Mouse (Mus musculus): ENCODE measurements around the gene Zmynd12. TPM values are rescaled to one million over a fixed set of nuclear protein-coding genes. Genes with fewer than 3 reads are reported as not detected.
A peak's percentile ranks its signal among the peaks of the same experiment; 100 is the strongest.

The Zmynd12 gene
- polyA plus RNA-seq, 1 experiment from 2014 or later = 0.14 TPM

DNA sequence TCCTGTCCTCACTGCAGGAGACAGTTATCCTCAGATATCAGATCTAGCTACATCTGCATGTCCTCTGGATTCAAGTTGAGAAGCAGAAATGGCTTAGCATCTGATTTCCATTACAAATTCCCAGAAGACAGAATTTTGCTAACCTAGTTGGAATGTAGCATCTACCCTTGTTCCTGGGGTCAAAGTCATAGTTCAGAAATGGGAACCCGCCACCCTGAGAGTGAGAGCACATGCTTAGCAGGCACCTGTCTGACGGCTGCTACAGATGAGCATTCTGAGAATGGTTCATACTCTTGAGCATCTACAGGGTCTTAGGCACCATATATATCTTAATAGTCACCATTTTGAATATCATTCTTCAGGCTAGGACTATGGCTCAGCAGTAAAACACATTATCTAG lies 15.3 kb downstream of the Zmynd12 start:
- Histone ChIP-seq H3K4me2 (ENCODE audit: low read length) (no peak overlapping the region), H3K9me3 (ENCODE audit: control insufficient read depth, low read length) (no peaks in the 10 kb centered on the region), H3K4me3 (replicated peaks; ENCODE audit: low read length) (no peak overlapping the region), H3K9ac (replicated peaks; ENCODE audit: low read depth, low read length) (no peak overlapping the region), H3K4me1 (replicated peaks; ENCODE audit: control insufficient read depth, insufficient read depth, low read length) (no peaks in the 10 kb centered on the region), H3K27me3 (replicated peaks; ENCODE audit: control insufficient read depth, insufficient read depth, low read length) (0 out of 2 replicates have a peak, but pooled peaks cover 2% of the 10 kb centered on the region), H3K36me3 (ENCODE audit: control insufficient read depth, insufficient read depth) (no peaks in the 10 kb centered on the region), H3K27ac (ENCODE audit: low read length) (no peak overlapping the region)
- WGBS = 92% methylated on average over 2 of the region's 2 CpGs
- no peak for ATAC-seq

DNA sequence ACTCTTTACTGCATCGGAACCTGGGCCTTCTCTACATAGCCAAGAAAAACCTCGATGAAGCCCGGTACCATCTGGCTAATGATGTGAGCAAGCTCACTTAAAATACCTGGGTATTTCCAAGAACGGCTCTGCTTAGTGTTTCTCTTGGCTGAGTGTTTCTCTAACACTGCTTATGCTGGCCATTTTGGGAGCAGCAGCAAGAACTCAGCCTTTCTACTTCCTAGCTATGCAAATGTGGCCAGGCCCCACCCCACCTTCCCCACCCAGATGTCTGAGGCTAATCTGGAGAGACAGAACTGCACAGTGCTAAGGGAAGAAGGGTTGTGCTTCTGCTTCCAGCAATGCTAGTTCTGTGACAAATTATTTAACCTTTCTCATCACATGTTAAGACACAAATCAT lies 19.2 kb downstream of the Zmynd12 start:
- no peaks in the 10 kb centered on the region for H3K27me3 ChIP-seq (replicated peaks; ENCODE audit: control insufficient read depth, insufficient read depth, low read length)
- WGBS = 93% methylated on average over 4 of the region's 4 CpGs
- H3K27ac ChIP-seq (ENCODE audit: low read length) = no peak overlapping the region
- no peaks in the 10 kb centered on the region for H3K9me3 ChIP-seq (ENCODE audit: control insufficient read depth, low read length)
- H3K9ac ChIP-seq (replicated peaks; ENCODE audit: low read depth, low read length) = no peak overlapping the region
- H3K4me2 ChIP-seq (ENCODE audit: low read length) = no peak overlapping the region
- no peak overlapping the region for H3K4me3 ChIP-seq (replicated peaks; ENCODE audit: low read length)
- no peak for ATAC-seq
- no peaks in the 10 kb centered on the region for H3K4me1 ChIP-seq (replicated peaks; ENCODE audit: control insufficient read depth, insufficient read depth, low read length)
- H3K36me3 ChIP-seq (ENCODE audit: control insufficient read depth, insufficient read depth) = no peaks in the 10 kb centered on the region

DNA sequence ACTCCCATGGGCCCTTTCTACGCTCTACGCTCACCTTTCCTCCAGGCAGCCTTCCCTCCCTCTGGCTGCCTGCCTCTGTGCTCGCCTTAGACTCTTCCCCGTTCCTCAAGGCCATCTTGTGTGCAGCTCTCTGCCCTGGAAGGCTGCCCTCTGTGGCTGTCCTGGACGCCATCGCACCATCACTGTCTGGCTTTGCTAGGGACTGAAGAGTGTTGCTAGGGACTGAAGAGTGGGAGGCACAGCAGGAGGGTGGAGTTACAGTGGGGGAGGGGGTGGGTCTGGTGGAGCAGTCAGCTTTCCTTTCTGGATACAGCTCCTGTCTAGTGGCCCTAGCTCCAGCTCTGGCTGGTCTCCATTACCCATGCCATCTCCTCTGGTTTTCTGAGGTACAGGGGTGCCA lies 19.9 kb downstream of the Zmynd12 start:
- H3K4me2 ChIP-seq (ENCODE audit: low read length) = no peak overlapping the region
- H3K9me3 ChIP-seq (ENCODE audit: control insufficient read depth, low read length) = no peaks in the 10 kb centered on the region
- H3K36me3 ChIP-seq (ENCODE audit: control insufficient read depth, insufficient read depth) = no peaks in the 10 kb centered on the region
- ATAC-seq = no peak
- H3K4me3 ChIP-seq (replicated peaks; ENCODE audit: low read length) = no peak overlapping the region
- H3K27me3 ChIP-seq (replicated peaks; ENCODE audit: control insufficient read depth, insufficient read depth, low read length) = no peaks in the 10 kb centered on the region
- no peak overlapping the region for H3K9ac ChIP-seq (replicated peaks; ENCODE audit: low read depth, low read length)
- no peaks in the 10 kb centered on the region for H3K4me1 ChIP-seq (replicated peaks; ENCODE audit: control insufficient read depth, insufficient read depth, low read length)
- 53% methylated on average over 6 of the region's 6 CpGs for WGBS
- no peak overlapping the region for H3K27ac ChIP-seq (ENCODE audit: low read length)

DNA sequence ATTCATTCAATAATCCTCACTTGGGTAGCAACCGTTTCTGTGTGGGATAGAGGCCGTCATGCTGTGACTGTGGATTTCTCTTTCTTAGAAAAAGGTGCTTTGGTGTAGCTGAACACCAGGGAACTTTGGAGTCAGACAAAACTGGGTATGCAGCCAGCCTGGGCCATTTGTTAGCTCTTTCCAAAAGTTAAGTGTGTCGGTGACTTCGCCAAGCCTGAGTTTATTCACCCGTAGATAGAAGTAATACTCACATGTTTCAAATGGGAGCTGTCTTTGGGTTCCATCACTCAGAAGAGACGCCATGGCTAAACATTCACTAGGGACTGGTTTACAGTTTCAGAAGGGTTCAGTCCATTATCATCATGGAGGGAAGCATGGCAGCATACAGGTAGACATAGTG lies 24.6 kb downstream of the Zmynd12 start:
- Histone ChIP-seq H3K4me1 (replicated peaks; ENCODE audit: control insufficient read depth, insufficient read depth, low read length) (no peaks in the 10 kb centered on the region), H3K36me3 (ENCODE audit: control insufficient read depth, insufficient read depth) (no peaks in the 10 kb centered on the region), H3K4me3 (replicated peaks; ENCODE audit: low read length) (no peak overlapping the region), H3K27me3 (replicated peaks; ENCODE audit: control insufficient read depth, insufficient read depth, low read length) (no peaks in the 10 kb centered on the region), H3K9ac (replicated peaks; ENCODE audit: low read depth, low read length) (no peak overlapping the region), H3K4me2 (ENCODE audit: low read length) (no peak overlapping the region), H3K9me3 (ENCODE audit: control insufficient read depth, low read length) (no peaks in the 10 kb centered on the region), H3K27ac (ENCODE audit: low read length) (no peak overlapping the region)
- ATAC-seq = no peak
- 92% methylated on average over 6 of the region's 6 CpGs for WGBS

DNA sequence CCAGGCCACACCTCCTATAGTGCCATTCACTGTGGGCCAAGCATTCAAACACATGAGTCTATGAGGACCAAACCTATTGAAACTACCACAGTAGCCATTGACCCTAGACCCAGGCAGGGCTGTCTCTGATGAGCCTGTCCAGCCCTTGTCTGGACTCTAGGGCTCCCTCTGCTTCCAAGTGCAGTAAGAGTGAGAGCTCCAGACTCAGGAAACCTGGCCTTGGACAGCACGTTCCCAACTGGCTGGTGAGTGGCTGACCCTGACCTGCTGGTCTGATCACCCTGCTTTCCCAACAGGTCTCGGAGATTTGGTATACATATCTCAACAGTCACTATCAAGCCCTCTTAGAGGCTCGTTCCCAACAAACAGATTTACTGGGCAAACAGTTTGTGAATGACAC lies 25.2 kb downstream of the Zmynd12 start:
- H3K4me2 ChIP-seq (ENCODE audit: low read length) = no peak overlapping the region
- no peak overlapping the region for H3K27ac ChIP-seq (ENCODE audit: low read length)
- H3K9me3 ChIP-seq (ENCODE audit: control insufficient read depth, low read length) = no peaks in the 10 kb centered on the region
- H3K4me1 ChIP-seq (replicated peaks; ENCODE audit: control insufficient read depth, insufficient read depth, low read length) = no peaks in the 10 kb centered on the region
- no peaks in the 10 kb centered on the region for H3K27me3 ChIP-seq (replicated peaks; ENCODE audit: control insufficient read depth, insufficient read depth, low read length)
- no peak overlapping the region for H3K4me3 ChIP-seq (replicated peaks; ENCODE audit: low read length)
- no peak for ATAC-seq
- no peak overlapping the region for H3K9ac ChIP-seq (replicated peaks; ENCODE audit: low read depth, low read length)
- WGBS = 77% methylated on average over 3 of the region's 3 CpGs
- no peaks in the 10 kb centered on the region for H3K36me3 ChIP-seq (ENCODE audit: control insufficient read depth, insufficient read depth)

DNA sequence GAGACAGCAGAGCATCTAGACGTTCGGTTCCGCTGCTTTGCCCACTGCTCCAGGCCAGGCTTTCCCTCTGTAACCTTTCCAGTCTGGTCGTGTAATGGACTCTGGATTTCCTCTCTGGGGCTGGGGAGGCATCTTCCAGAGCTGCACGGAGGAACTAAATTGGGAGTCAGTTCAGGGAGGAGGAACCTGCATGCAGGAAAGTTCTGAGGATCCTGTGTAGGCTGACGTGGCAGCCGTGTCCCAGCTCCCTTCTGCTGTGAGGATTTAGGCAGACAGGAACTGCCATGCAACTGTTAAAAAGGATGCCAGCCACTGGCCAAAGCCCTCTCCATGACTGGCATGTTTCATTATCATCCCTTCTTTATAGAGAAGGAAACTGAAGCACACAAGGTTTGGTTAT lies 27.8 kb downstream of the Zmynd12 start:
- Histone ChIP-seq H3K4me1 (replicated peaks; ENCODE audit: control insufficient read depth, insufficient read depth, low read length) (peaks cover 8% of the 10 kb centered on the region), H3K27ac (ENCODE audit: low read length) (no peak overlapping the region), H3K9me3 (ENCODE audit: control insufficient read depth, low read length) (no peaks in the 10 kb centered on the region), H3K9ac (replicated peaks; ENCODE audit: low read depth, low read length) (no peak overlapping the region), H3K4me2 (ENCODE audit: low read length) (no peak overlapping the region), H3K36me3 (ENCODE audit: control insufficient read depth, insufficient read depth) (no peaks in the 10 kb centered on the region), H3K4me3 (replicated peaks; ENCODE audit: low read length) (no peak overlapping the region), H3K27me3 (replicated peaks; ENCODE audit: control insufficient read depth, insufficient read depth, low read length) (no peaks in the 10 kb centered on the region)
- WGBS = 69% methylated on average over 7 of the region's 7 CpGs
- ATAC-seq = no peak

DNA sequence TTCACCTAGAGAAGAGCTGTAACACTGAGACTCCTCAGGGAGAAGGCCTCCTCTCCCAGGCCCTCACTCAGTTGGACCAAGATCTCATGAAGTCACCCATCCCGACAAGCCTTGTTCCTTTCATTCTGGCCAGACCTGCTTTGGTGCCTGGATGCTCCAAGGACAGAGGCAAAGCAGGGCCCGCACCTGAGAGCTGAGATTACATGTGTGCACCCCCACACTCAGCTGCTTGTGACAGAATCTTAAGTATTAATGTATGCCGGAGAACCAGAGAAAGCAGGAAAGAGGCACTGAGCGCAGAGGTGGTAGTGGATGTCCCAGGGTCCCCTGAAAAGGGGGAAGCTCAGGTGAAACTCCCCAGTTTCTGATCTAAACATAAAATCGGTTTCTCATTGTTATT lies 30.5 kb downstream of the Zmynd12 start:
- no peak overlapping the region; the same call in 1 of the 2 replicates for H3K9ac ChIP-seq (replicated peaks; ENCODE audit: low read depth, low read length)
- peaks cover 8% of the 10 kb centered on the region for H3K4me1 ChIP-seq (replicated peaks; ENCODE audit: control insufficient read depth, insufficient read depth, low read length)
- H3K27ac ChIP-seq (ENCODE audit: low read length) = peak overlapping the region; percentile 45; the same call in 1 of the 2 replicates
- no peaks in the 10 kb centered on the region for H3K9me3 ChIP-seq (ENCODE audit: control insufficient read depth, low read length)
- H3K4me2 ChIP-seq (ENCODE audit: low read length) = no peak overlapping the region
- H3K27me3 ChIP-seq (replicated peaks; ENCODE audit: control insufficient read depth, insufficient read depth, low read length) = no peaks in the 10 kb centered on the region
- H3K4me3 ChIP-seq (replicated peaks; ENCODE audit: low read length) = no peak overlapping the region
- 0 out of 2 replicates have a peak, but pooled peaks have one; percentile 15 for ATAC-seq
- WGBS = 62% methylated on average over 5 of the region's 5 CpGs
- no peaks in the 10 kb centered on the region for H3K36me3 ChIP-seq (ENCODE audit: control insufficient read depth, insufficient read depth)

DNA sequence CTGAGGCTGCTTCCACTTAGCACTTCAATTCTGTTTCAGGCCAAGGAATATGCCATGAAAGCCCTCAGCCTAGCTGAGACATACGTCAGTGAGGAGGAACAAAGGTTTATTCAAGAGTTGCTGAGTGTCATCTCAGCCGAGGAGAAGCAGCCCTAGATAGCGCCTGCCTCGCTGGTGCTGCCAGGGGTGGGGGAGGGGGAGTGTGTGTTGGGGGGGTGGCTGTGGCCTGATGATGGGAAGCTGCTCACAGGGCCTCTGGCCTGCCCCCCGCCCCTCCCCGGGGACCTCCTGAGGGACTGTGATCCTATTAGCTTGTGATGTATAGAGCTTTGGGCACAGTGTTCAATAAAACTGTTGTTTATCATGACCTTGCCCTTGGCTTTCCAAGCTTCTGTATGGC lies 30.9 kb downstream of the Zmynd12 start:
- Histone ChIP-seq H3K4me1 (replicated peaks; ENCODE audit: control insufficient read depth, insufficient read depth, low read length) (peaks cover 8% of the 10 kb centered on the region), H3K4me3 (replicated peaks; ENCODE audit: low read length) (no peak overlapping the region), H3K4me2 (ENCODE audit: low read length) (no peak overlapping the region), H3K36me3 (ENCODE audit: control insufficient read depth, insufficient read depth) (no peaks in the 10 kb centered on the region), H3K27ac (ENCODE audit: low read length) (peak overlapping the region; percentile 69), H3K27me3 (replicated peaks; ENCODE audit: control insufficient read depth, insufficient read depth, low read length) (no peaks in the 10 kb centered on the region), H3K9me3 (ENCODE audit: control insufficient read depth, low read length) (no peaks in the 10 kb centered on the region), H3K9ac (replicated peaks; ENCODE audit: low read depth, low read length) (no peak overlapping the region; the same call in 1 of the 2 replicates)
- 15% methylated on average over 6 of the region's 6 CpGs for WGBS
- peak; percentile 78 for ATAC-seq

DNA sequence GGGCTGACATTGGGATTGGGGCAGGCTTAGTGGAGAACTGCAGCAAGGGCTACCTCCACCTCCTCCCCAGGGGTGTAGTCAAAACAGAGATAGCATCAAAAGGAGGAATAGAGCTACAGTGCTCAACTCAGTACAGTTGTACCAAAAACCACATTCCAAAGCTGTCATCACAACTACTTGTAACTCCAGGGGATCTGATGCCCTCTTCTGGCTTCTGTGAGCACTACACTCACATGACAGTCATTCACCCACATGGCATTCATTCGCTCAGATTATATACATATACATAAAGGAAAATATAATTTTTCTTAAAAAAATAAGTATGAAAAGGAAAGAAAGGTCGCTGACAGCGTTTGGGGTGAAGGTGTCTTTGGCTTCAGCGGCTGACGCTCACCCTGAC lies 37.7 kb downstream of the Zmynd12 start:
- Histone ChIP-seq H3K4me2 (ENCODE audit: low read length) (peak overlapping the region; percentile 41), H3K4me3 (replicated peaks; ENCODE audit: low read length) (peak overlapping the region; percentile 18; the same call in 1 of the 2 replicates)
- peak; percentile 7; the same call in 1 of the 2 replicates for ATAC-seq

DNA sequence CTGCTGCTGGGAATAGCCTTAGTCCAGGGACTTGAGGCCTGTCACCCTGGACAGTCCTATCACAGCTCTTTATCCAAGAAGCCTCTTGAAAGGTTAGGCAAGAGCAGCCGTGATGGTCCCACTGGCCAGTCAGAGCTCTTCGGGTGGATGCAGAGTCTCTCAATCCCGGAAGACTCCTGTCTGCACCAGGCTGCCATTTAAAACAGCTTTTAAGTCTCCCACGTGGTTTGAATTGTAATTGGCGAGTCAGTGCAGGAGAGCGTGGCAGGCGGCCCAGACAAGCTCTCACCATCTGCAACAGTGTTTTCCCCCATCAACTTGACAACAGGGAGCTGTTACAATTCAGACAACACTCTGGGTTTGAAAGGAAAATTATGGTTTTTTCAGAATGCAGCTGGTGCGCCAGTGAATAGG lies 38.1 kb downstream of the Zmynd12 start:
- Histone ChIP-seq H3K4me2 (ENCODE audit: low read length) (peak overlapping the region; percentile 41), H3K4me1 (replicated peaks; ENCODE audit: control insufficient read depth, insufficient read depth, low read length) (peaks cover 42% of the 10 kb centered on the region), H3K36me3 (ENCODE audit: control insufficient read depth, insufficient read depth) (no peaks in the 10 kb centered on the region), H3K9ac (replicated peaks; ENCODE audit: low read depth, low read length) (no peak overlapping the region; the same call in 1 of the 2 replicates), H3K4me3 (replicated peaks; ENCODE audit: low read length) (peak overlapping the region; percentile 18; the same call in 1 of the 2 replicates), H3K27ac (ENCODE audit: low read length) (peak overlapping the region; percentile 98), H3K27me3 (replicated peaks; ENCODE audit: control insufficient read depth, insufficient read depth, low read length) (no peaks in the 10 kb centered on the region), H3K9me3 (ENCODE audit: control insufficient read depth, low read length) (no peaks in the 10 kb centered on the region)
- peak; percentile 90 for ATAC-seq
- WGBS = 5% methylated on average over 8 of the region's 8 CpGs

More for the DNA sequence above, 37.7 kb downstream of the Zmynd12 start:
- H3K9me3 ChIP-seq (ENCODE audit: control insufficient read depth, low read length) = no peaks in the 10 kb centered on the region
- no peak overlapping the region for H3K9ac ChIP-seq (replicated peaks; ENCODE audit: low read depth, low read length)
- H3K27ac ChIP-seq (ENCODE audit: low read length) = peak overlapping the region; percentile 98
- H3K36me3 ChIP-seq (ENCODE audit: control insufficient read depth, insufficient read depth) = no peaks in the 10 kb centered on the region
- H3K4me1 ChIP-seq (replicated peaks; ENCODE audit: control insufficient read depth, insufficient read depth, low read length) = peaks cover 42% of the 10 kb centered on the region
- no peaks in the 10 kb centered on the region for H3K27me3 ChIP-seq (replicated peaks; ENCODE audit: control insufficient read depth, insufficient read depth, low read length)
- WGBS = 49% methylated on average over 5 of the region's 5 CpGs

All from forebrain, embryonic 16.5 days (tissue).